Mouse (Mus musculus): ENCODE data around the gene Osbpl8.

DNA sequence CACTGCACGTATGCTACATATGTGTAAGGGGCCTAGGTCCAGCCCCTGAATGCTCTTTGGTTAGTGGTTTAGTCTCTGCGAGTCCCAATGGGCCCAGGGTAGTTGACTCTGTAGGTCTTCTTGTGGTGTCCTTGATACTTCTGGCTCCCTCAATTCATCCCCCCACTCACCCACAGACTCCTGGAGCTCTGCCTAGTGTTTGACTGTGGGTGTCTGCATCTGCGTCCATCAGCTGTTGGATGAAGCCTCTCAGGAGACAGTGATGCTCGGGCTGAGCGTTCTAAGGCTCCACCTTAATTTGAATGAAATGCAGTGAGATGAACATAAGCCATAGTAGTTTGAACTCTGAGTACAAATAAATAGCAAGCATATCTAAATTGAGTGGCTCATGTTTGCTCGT is 90.7 kb downstream of the Osbpl8 start:
- TF ChIP-seq CTCF (IDR thresholded peaks at IDR 0.05; ENCODE audit: low read depth) (no peak), EP300 (IDR thresholded peaks at IDR 0.05; ENCODE audit: low read depth) (no peak)
